ENCODE assay signal across 10 mouse cellular contexts in genomic region chr2:163417830-163418229, GRCm38 (mm10). TPM values are rescaled to one million over a fixed set of nuclear protein-coding genes. Genes with fewer than 3 reads are reported as not detected.
DNase-seq lines count a peak whose midpoint lies in the region; ATAC-seq and TF ChIP-seq lines count a peak whose summit lies in the region.
"Had no signal": no experiment of that assay in that cellular context is flagged by ENCODE, and none has a peak within 500 bp of the region (broad histone marks: within the 10 kb centered on the region; RNA-seq: fewer than 3 reads in every experiment).

No protein-coding gene starts in this region.

- no peaks in the 10 kb centered on the region for H3K27me3 ChIP-seq in heart, embryonic 14.5 days (ENCODE audit: control insufficient read depth, insufficient read depth, low read length)
- no peaks in the 10 kb centered on the region for H3K27me3 ChIP-seq in hindbrain, embryonic 12.5 days
- no peaks in the 10 kb centered on the region for H3K27me3 ChIP-seq in midbrain, embryonic 10.5 days (ENCODE audit: low read depth, poor library complexity, severe bottlenecking)

- no peak for DNase-seq in heart, adult 9 months (ENCODE audit: low spot score in 2 of 2)
- no peak for DNase-seq in midbrain, embryonic 10.5 days (ENCODE audit: low spot score)
- DNase-seq in retina, postnatal 1 day = no peak
- DNase-seq in frontal cortex, adult 2 months (ENCODE audit: extremely low spot score in 1 of 2, low spot score in 1 of 2) = no peak
- DNase-seq: cerebellum, adult 11 months; kidney, postnatal 25 days had no signal

- peak overlapping the region; percentile 85 for H3K9ac ChIP-seq in heart, embryonic 14.5 days (ENCODE audit: low read length)
- H3K9ac ChIP-seq in hindbrain, embryonic 12.5 days = peak overlapping the region; percentile 91

- no peak for ATAC-seq in heart, embryonic 14.5 days (ENCODE audit: insufficient number of reproducible peaks, insufficient read depth, low FRiP score, low read depth)
- ATAC-seq in hindbrain, embryonic 12.5 days (ENCODE audit: low FRiP score) = no peak
- ATAC-seq in granulocyte monocyte progenitor cell, adult 5-6 weeks (replicated peaks; ENCODE audit: poor library complexity, severe bottlenecking) = no peak

- no peak overlapping the region for H3K27ac ChIP-seq in heart, embryonic 14.5 days (replicated peaks in 1 of 2; ENCODE audit: control insufficient read depth in 1 of 2, insufficient read depth in 1 of 2, low read depth in 2 of 2, low read length in 2 of 2)
- no peak overlapping the region for H3K27ac ChIP-seq in bone marrow, adult 2 months (ENCODE audit: control insufficient read depth, insufficient read depth, low read depth, low read length, poor library complexity)
- no peak overlapping the region for H3K27ac ChIP-seq in hindbrain, embryonic 12.5 days
- no peak overlapping the region for H3K27ac ChIP-seq in midbrain, embryonic 10.5 days (replicated peaks)

- H3K4me1 ChIP-seq in heart, embryonic 14.5 days (ENCODE audit: control insufficient read depth in 2 of 2, insufficient read depth in 2 of 2, low read length in 2 of 2) = peaks cover 8 to 18% of the 10 kb centered on the region in 2 experiments
- H3K4me1 ChIP-seq in bone marrow, adult 2 months (ENCODE audit: control insufficient read depth, insufficient read depth, low read length) = peaks cover 3% of the 10 kb centered on the region; the same call in 1 of the 2 replicates
- H3K4me1 ChIP-seq in hindbrain, embryonic 12.5 days = peaks cover 27% of the 10 kb centered on the region
- peaks cover 28% of the 10 kb centered on the region for H3K4me1 ChIP-seq in midbrain, embryonic 10.5 days

- no peaks in the 10 kb centered on the region for H3K9me3 ChIP-seq in heart, embryonic 14.5 days (ENCODE audit: control insufficient read depth, low read length)
- H3K9me3 ChIP-seq in hindbrain, embryonic 12.5 days (replicated peaks) = no peaks in the 10 kb centered on the region
- H3K9me3 ChIP-seq in midbrain, embryonic 10.5 days (replicated peaks) = no peaks in the 10 kb centered on the region

- H3K4me2 ChIP-seq in heart, embryonic 14.5 days (ENCODE audit: low read length) = peak overlapping the region; percentile 82
- peak overlapping the region; percentile 96 for H3K4me2 ChIP-seq in hindbrain, embryonic 12.5 days (replicated peaks)

- peak overlapping the region in 1 of 2 experiments; percentile 92; a peak in 2 of 4 replicates for H3K4me3 ChIP-seq in heart, embryonic 14.5 days (ENCODE audit: control insufficient read depth in 1 of 2, insufficient read depth in 1 of 2, low read depth in 1 of 2, low read length in 2 of 2)
- peak overlapping the region; percentile 49 for H3K4me3 ChIP-seq in bone marrow, adult 2 months (replicated peaks; ENCODE audit: control insufficient read depth, low read depth, low read length)
- peak overlapping the region; percentile 98 for H3K4me3 ChIP-seq in hindbrain, embryonic 12.5 days
- peak overlapping the region; percentile 97 for H3K4me3 ChIP-seq in midbrain, embryonic 10.5 days

- no peak for TF ChIP-seq POLR2A in bone marrow, adult 2 months (IDR thresholded peaks at IDR 0.05; ENCODE audit: borderline replicate concordance, control insufficient read depth, low read depth, low read length)

- no peak for TF ChIP-seq CTCF in bone marrow, adult 2 months (IDR thresholded peaks at IDR 0.05; ENCODE audit: control insufficient read depth, insufficient read depth, low read length)

- peaks cover 22% of the 10 kb centered on the region for H3K36me3 ChIP-seq in heart, embryonic 14.5 days (ENCODE audit: control insufficient read depth, insufficient read depth, low read length)
- peaks cover 16% of the 10 kb centered on the region for H3K36me3 ChIP-seq in hindbrain, embryonic 12.5 days
- peaks cover 29% of the 10 kb centered on the region for H3K36me3 ChIP-seq in midbrain, embryonic 10.5 days

RNA-seq across cellular contexts. Expression of gene Oser1, which starts 6.7 kb away (rescaled TPM):
- polyA plus RNA-seq in heart, embryonic 14.5 days (2014; fragmentation: Nextera tagmentation; extraction: Ambion mirVana) = 52.6 and 56.8 TPM in 2 replicates
- polyA plus RNA-seq in bone marrow, adult 2 months (2011; ENCODE audit: insufficient read depth, insufficient read length, low replicate concordance, missing spikeins) = 34.1 and 70.4 TPM in 2 replicates
- 67.9 and 70.8 TPM in 2 replicates for polyA plus RNA-seq in hindbrain, embryonic 12.5 days (2016; fragmentation: Nextera tagmentation; extraction: Ambion mirVana)
- 92.7 and 99.9 TPM in 2 replicates for polyA plus RNA-seq in midbrain, embryonic 10.5 days (2016; fragmentation: Nextera tagmentation; extraction: Ambion mirVana)
- 76.0 and 92.9 TPM in 2 replicates for total RNA-seq in granulocyte monocyte progenitor cell, adult 5-6 weeks (2014; fragmentation: Nextera tagmentation)
- total RNA-seq in granulocyte monocyte progenitor cell, adult 5-6 weeks (2017) = 91.0 and 101 TPM in 2 replicates
- 24.2 and 26.0 TPM in 2 replicates for polyA plus RNA-seq in frontal cortex, adult 2 months (2012; rRNA removed)

RNA-seq across cellular contexts. Expression of gene Jph2, which starts 20.0 kb away (rescaled TPM):
- polyA plus RNA-seq in heart, embryonic 14.5 days (2014; fragmentation: Nextera tagmentation; extraction: Ambion mirVana) = 25.5 and 29.4 TPM in 2 replicates
- polyA plus RNA-seq in bone marrow, adult 2 months (2011; ENCODE audit: insufficient read depth, insufficient read length, low replicate concordance, missing spikeins) = 0.23 TPM in 1 of 2 replicates, not detected in the other
- 0.76 and 1.2 TPM in 2 replicates for polyA plus RNA-seq in hindbrain, embryonic 12.5 days (2016; fragmentation: Nextera tagmentation; extraction: Ambion mirVana)
- 0.32 and 0.59 TPM in 2 replicates for polyA plus RNA-seq in midbrain, embryonic 10.5 days (2016; fragmentation: Nextera tagmentation; extraction: Ambion mirVana)
- total RNA-seq in granulocyte monocyte progenitor cell, adult 5-6 weeks (2014; fragmentation: Nextera tagmentation) = not detected in 2 replicates
- total RNA-seq in granulocyte monocyte progenitor cell, adult 5-6 weeks (2017) = not detected in 2 replicates
- 0.64 and 0.78 TPM in 2 replicates for polyA plus RNA-seq in frontal cortex, adult 2 months (2012; rRNA removed)

RNA-seq across cellular contexts. Expression of gene Gdap1l1, which starts 20.4 kb away (rescaled TPM):
- 0.39 and 0.54 TPM in 2 replicates for polyA plus RNA-seq in heart, embryonic 14.5 days (2014; fragmentation: Nextera tagmentation; extraction: Ambion mirVana)
- not detected in 2 replicates for polyA plus RNA-seq in bone marrow, adult 2 months (2011; ENCODE audit: insufficient read depth, insufficient read length, low replicate concordance, missing spikeins)
- 68.7 and 70.1 TPM in 2 replicates for polyA plus RNA-seq in hindbrain, embryonic 12.5 days (2016; fragmentation: Nextera tagmentation; extraction: Ambion mirVana)
- polyA plus RNA-seq in midbrain, embryonic 10.5 days (2016; fragmentation: Nextera tagmentation; extraction: Ambion mirVana) = 20.0 and 30.2 TPM in 2 replicates
- not detected in 2 replicates for total RNA-seq in granulocyte monocyte progenitor cell, adult 5-6 weeks (2014; fragmentation: Nextera tagmentation)
- not detected in 2 replicates for total RNA-seq in granulocyte monocyte progenitor cell, adult 5-6 weeks (2017)
- polyA plus RNA-seq in frontal cortex, adult 2 months (2012; rRNA removed) = 89.3 and 90.1 TPM in 2 replicates

RNA-seq across cellular contexts. Expression of gene Fitm2, which starts 54.6 kb away (rescaled TPM):
- polyA plus RNA-seq in heart, embryonic 14.5 days (2014; fragmentation: Nextera tagmentation; extraction: Ambion mirVana) = 13.8 and 14.0 TPM in 2 replicates
- polyA plus RNA-seq in bone marrow, adult 2 months (2011; ENCODE audit: insufficient read depth, insufficient read length, low replicate concordance, missing spikeins) = 1.6 and 4.5 TPM in 2 replicates
- polyA plus RNA-seq in hindbrain, embryonic 12.5 days (2016; fragmentation: Nextera tagmentation; extraction: Ambion mirVana) = 13.0 and 13.1 TPM in 2 replicates
- 9.8 and 11.2 TPM in 2 replicates for polyA plus RNA-seq in midbrain, embryonic 10.5 days (2016; fragmentation: Nextera tagmentation; extraction: Ambion mirVana)
- 2.7 and 2.9 TPM in 2 replicates for total RNA-seq in granulocyte monocyte progenitor cell, adult 5-6 weeks (2014; fragmentation: Nextera tagmentation)
- total RNA-seq in granulocyte monocyte progenitor cell, adult 5-6 weeks (2017) = 5.4 and 6.0 TPM in 2 replicates
- polyA plus RNA-seq in frontal cortex, adult 2 months (2012; rRNA removed) = 10.3 and 11.2 TPM in 2 replicates

Comparison
In these comparisons a context has a peak if more than half of its experiments do, and no peak if none do; other contexts are left out.
1. RNA of gene Jph2, which starts 20.0 kb away (polyA plus RNA-seq): 25.5 to 29.4 TPM in heart, embryonic 14.5 days; 0.76 to 1.2 TPM in hindbrain, embryonic 12.5 days, 0.64 to 0.78 TPM in frontal cortex, adult 2 months, 0.32 to 0.59 TPM in midbrain, embryonic 10.5 days and 0.23 TPM in bone marrow, adult 2 months; every median in the first group is over 10 times any median in the second.
2. RNA of gene Gdap1l1, which starts 20.4 kb away (polyA plus RNA-seq): 89.3 to 90.1 TPM in frontal cortex, adult 2 months, 68.7 to 70.1 TPM in hindbrain, embryonic 12.5 days and 20.0 to 30.2 TPM in midbrain, embryonic 10.5 days; 0.39 to 0.54 TPM in heart, embryonic 14.5 days and not detected in bone marrow, adult 2 months; every median in the first group is over 10 times any median in the second.